Mouse (Mus musculus) heart, postnatal 0 days (tissue): Measurements from ENCODE around the gene Cmtm2b.

Experiments
- CTCF ChIP-seq: IDR thresholded peaks from 2 replicates; pipeline ENCODE4 v1.5.1; 2016; ENCODE audit warnings: antibody characterized with exemption, control low read depth, low read depth
- EP300 ChIP-seq: IDR thresholded peaks from 2 replicates; pipeline ENCODE4 v1.6.1; 2016; ENCODE audit warnings: antibody characterized with exemption, low read depth

GRCm38 (mm10) chr8:104346706-104347105 is 24.7 kb downstream of the Cmtm2b start:
- TF ChIP-seq EP300 (no peak), CTCF (no peak)
